Mouse (Mus musculus): Measurements from ENCODE around the gene Ip6k1. TPM values are rescaled to one million over a fixed set of nuclear protein-coding genes. Genes with fewer than 3 reads are reported as not detected.

Gene Ip6k1
- polyA plus RNA-seq, 1 experiment from 2014 or later: 27.9 TPM

DNA sequence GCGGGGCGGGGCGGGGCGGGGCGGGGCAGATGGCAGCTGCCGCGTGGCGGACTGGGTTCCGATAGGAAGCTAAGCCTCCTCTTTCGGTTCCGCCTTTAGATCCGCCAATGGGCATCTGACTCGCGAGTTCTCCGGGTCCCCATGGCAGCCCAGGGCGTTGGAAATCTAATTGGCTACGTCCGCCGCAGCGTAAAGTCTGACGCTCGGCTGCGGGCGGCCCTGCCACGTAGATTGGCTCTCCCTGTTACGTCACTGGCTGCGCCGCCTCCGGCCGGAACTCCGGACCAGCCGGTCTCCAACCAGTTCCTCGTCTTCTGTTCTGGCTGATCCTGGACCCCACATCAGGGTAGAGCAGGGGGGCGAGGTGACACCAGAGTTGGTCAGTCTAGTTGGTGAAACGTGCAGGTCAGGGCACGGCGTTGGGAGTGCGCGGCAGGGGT is 46.7 kb downstream of the Ip6k1 start, which contains the start of gene Gmppb:
Gmppb (plus strand) TSS at position 227 of the 440 bp plus-strand sequence.
- Histone ChIP-seq H3K27me3 (replicated peaks; ENCODE audit: control insufficient read depth, insufficient read depth, low read length) (no peaks in the 10 kb centered on the region), H3K9me3 (ENCODE audit: control insufficient read depth) (no peaks in the 10 kb centered on the region), H3K9ac (ENCODE audit: low read depth, low read length) (peak within 1 kb of the TSS; percentile 53), H3K36me3 (ENCODE audit: control insufficient read depth, insufficient read depth) (peaks cover 48% of the 10 kb centered on the region), H3K27ac (ENCODE audit: low read depth, low read length) (peak within 1 kb of the TSS; percentile 95), H3K4me3 (ENCODE audit: low read depth, low read length) (peak within 1 kb of the TSS; percentile 56), H3K4me1 (replicated peaks; ENCODE audit: control insufficient read depth, insufficient read depth, low read length) (peaks cover 15% of the 10 kb centered on the region; the same call in 1 of the 2 replicates), H3K4me2 (replicated peaks; ENCODE audit: low read depth) (peak within 1 kb of the TSS; percentile 71)
- no peak for TF ChIP-seq CTCF (IDR thresholded peaks at IDR 0.05; ENCODE audit: low read depth)
- peak; percentile 86 for ATAC-seq
- WGBS: under 1% methylated on average over 39 of the region's 39 CpGs

DNA sequence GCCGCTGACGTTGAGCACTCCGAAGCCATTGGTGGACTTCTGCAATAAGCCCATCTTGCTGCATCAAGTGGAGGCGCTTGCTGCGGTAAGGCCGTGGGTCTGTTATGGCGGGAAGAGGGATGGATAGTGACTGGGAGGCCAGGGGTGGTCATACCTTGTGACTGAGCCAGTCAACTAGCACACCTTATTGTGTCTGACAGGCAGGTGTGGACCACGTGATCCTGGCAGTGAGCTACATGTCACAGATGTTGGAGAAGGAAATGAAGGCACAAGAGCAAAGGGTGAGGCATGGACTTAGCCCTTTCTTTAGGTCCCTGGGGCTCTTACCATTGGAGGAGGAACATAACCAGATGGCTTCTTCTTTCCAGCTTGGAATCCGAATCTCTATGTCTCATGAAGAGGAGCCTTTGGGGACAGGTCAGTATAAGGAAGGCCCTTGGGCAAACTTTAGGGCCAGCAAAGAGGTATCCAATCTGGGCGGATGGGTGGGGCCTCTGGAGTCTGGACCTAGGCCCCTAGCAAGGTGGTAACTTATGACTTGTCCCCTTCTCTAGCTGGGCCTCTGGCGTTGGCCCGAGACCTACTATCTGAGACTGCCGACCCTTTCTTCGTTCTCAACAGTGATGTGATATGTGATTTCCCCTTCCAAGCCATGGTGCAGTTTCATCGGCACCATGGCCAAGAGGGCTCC is 47.4 kb downstream of the Ip6k1 start:
- WGBS: 30% methylated on average over 15 of the region's 15 CpGs
- H3K4me1 ChIP-seq (replicated peaks; ENCODE audit: control insufficient read depth, insufficient read depth, low read length): peaks cover 15% of the 10 kb centered on the region; the same call in 1 of the 2 replicates
- TF ChIP-seq CTCF (IDR thresholded peaks at IDR 0.05; ENCODE audit: low read depth): no peak
- H3K27ac ChIP-seq (ENCODE audit: low read depth, low read length): peak overlapping the region; percentile 95
- H3K9ac ChIP-seq (ENCODE audit: low read depth, low read length): peak overlapping the region; percentile 53
- peak; percentile 83 for ATAC-seq
- H3K9me3 ChIP-seq (ENCODE audit: control insufficient read depth): no peaks in the 10 kb centered on the region
- H3K4me2 ChIP-seq (replicated peaks; ENCODE audit: low read depth): peak overlapping the region; percentile 71
- H3K36me3 ChIP-seq (ENCODE audit: control insufficient read depth, insufficient read depth): peaks cover 50% of the 10 kb centered on the region
- H3K4me3 ChIP-seq (ENCODE audit: low read depth, low read length): peak overlapping the region; percentile 56
- H3K27me3 ChIP-seq (replicated peaks; ENCODE audit: control insufficient read depth, insufficient read depth, low read length): no peaks in the 10 kb centered on the region

DNA sequence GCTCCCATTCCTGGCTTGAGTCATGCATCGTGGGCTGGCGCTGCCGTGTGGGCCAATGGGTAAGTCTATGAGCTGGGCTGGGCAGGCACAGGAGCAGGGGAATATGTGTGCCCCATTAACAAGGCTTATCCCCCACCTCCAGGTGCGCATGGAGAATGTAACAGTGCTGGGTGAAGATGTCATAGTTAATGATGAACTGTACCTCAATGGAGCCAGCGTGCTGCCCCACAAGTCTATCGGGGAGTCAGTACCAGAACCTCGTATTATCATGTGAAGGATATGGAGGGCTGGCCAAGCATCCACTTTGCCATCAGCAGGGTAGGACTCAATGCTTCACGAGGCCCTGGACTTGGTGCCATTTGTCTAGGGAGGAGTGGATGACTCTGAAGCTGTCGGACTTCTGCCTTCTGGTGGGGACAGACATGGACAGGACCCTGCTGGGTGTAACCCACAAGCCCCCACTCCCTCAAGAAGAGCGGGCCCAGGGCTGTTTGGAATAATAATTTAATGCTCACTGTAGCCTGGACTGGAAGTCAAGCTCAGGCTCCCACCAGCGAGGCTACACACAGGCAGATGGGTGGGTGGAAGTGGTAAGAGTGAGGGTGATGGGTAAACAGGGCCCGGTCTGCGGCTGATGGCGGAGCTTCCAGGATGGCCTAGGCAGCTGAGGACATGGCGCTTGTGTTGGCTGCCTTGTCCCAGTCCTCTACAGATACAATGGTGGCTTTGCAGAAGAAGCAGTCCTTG is 49.1 kb downstream of the Ip6k1 start:
- H3K27me3 ChIP-seq (replicated peaks; ENCODE audit: control insufficient read depth, insufficient read depth, low read length): no peaks in the 10 kb centered on the region
- WGBS: 90% methylated on average over 15 of the region's 15 CpGs
- H3K4me2 ChIP-seq (replicated peaks; ENCODE audit: low read depth): peak overlapping the region; percentile 14; the same call in 1 of the 2 replicates
- no peak for ATAC-seq
- H3K4me3 ChIP-seq (ENCODE audit: low read depth, low read length): no peak overlapping the region
- peaks cover 49% of the 10 kb centered on the region for H3K36me3 ChIP-seq (ENCODE audit: control insufficient read depth, insufficient read depth)
- peak overlapping the region; percentile 95; the same call in 1 of the 2 replicates for H3K27ac ChIP-seq (ENCODE audit: low read depth, low read length)
- H3K9ac ChIP-seq (ENCODE audit: low read depth, low read length): no peak overlapping the region
- no peaks in the 10 kb centered on the region for H3K9me3 ChIP-seq (ENCODE audit: control insufficient read depth)
- no peak for TF ChIP-seq CTCF (IDR thresholded peaks at IDR 0.05; ENCODE audit: low read depth)
- peaks cover 15% of the 10 kb centered on the region; the same call in 1 of the 2 replicates for H3K4me1 ChIP-seq (replicated peaks; ENCODE audit: control insufficient read depth, insufficient read depth, low read length)

DNA sequence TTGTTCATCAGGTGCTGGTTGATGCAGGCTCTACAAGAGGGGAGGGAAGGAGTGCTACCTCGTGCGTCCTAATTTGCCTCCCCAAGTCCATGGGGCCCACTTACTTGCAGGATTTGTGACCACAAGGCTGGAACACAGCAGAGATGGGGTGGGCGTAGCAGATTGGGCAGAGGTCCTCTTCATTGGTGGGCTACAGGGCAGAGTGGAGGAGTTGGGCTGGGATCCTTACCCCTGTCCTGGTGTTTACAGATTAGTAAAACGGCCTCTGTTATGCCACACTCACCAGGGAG is 49.6 kb downstream of the Ip6k1 start:
- H3K9me3 ChIP-seq (ENCODE audit: control insufficient read depth): no peaks in the 10 kb centered on the region
- H3K36me3 ChIP-seq (ENCODE audit: control insufficient read depth, insufficient read depth): peaks cover 49% of the 10 kb centered on the region
- 65% methylated on average over 4 of the region's 4 CpGs for WGBS
- H3K4me2 ChIP-seq (replicated peaks; ENCODE audit: low read depth): 0 out of 2 replicates have a peak overlapping the region, but pooled peaks have one; percentile 14
- H3K4me1 ChIP-seq (replicated peaks; ENCODE audit: control insufficient read depth, insufficient read depth, low read length): peaks cover 15% of the 10 kb centered on the region; the same call in 1 of the 2 replicates
- no peak overlapping the region for H3K4me3 ChIP-seq (ENCODE audit: low read depth, low read length)
- H3K27me3 ChIP-seq (replicated peaks; ENCODE audit: control insufficient read depth, insufficient read depth, low read length): no peaks in the 10 kb centered on the region
- TF ChIP-seq CTCF (IDR thresholded peaks at IDR 0.05; ENCODE audit: low read depth): no peak
- no peak overlapping the region for H3K9ac ChIP-seq (ENCODE audit: low read depth, low read length)
- ATAC-seq: no peak
- peak overlapping the region; percentile 15; the same call in 1 of the 2 replicates for H3K27ac ChIP-seq (ENCODE audit: low read depth, low read length)

DNA sequence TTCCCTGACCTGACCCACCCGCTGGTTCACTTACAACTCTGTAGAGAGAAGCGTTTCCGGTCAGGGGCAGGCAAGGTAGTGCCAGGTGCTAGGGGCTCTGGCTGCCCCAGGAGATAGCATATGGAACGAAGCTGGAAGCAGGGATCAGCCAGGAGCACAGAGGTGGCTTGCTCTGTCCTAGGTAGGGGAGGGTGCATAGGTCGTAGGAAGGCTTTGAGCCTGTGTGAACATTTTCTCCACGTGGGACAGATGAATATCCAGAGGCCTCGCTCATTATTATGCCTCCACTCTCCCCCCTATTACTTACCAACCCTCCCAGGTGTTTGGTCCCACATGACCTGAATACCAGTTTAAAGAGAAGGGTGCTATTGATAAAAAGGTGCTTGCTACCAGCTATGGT is 50.1 kb downstream of the Ip6k1 start:
- 67% methylated on average over 7 of the region's 7 CpGs for WGBS
- peaks cover 14% of the 10 kb centered on the region; the same call in 1 of the 2 replicates for H3K4me1 ChIP-seq (replicated peaks; ENCODE audit: control insufficient read depth, insufficient read depth, low read length)
- H3K9ac ChIP-seq (ENCODE audit: low read depth, low read length): no peak overlapping the region
- ATAC-seq: no peak
- H3K4me2 ChIP-seq (replicated peaks; ENCODE audit: low read depth): peak overlapping the region; percentile 47; the same call in 1 of the 2 replicates
- H3K4me3 ChIP-seq (ENCODE audit: low read depth, low read length): no peak overlapping the region
- H3K36me3 ChIP-seq (ENCODE audit: control insufficient read depth, insufficient read depth): peaks cover 49% of the 10 kb centered on the region
- H3K27me3 ChIP-seq (replicated peaks; ENCODE audit: control insufficient read depth, insufficient read depth, low read length): no peaks in the 10 kb centered on the region
- no peak for TF ChIP-seq CTCF (IDR thresholded peaks at IDR 0.05; ENCODE audit: low read depth)
- no peaks in the 10 kb centered on the region for H3K9me3 ChIP-seq (ENCODE audit: control insufficient read depth)
- 0 out of 2 replicates have a peak overlapping the region, but pooled peaks have one; percentile 15 for H3K27ac ChIP-seq (ENCODE audit: low read depth, low read length)
